Mouse (Mus musculus): Measurements from ENCODE around the gene Dnajc19.

- TF ChIP-seq CTCF (IDR thresholded peaks at IDR 0.05; ENCODE audit: low read depth) (no peak), EP300 (IDR thresholded peaks at IDR 0.05; ENCODE audit: low read depth) (no peak)
Measured at GRCm38 (mm10) chr3:34033720-34034364, 47.3 kb downstream of the Dnajc19 start.
